Mouse (Mus musculus): ENCODE results near the gene Zbtb8b.
"Not testable (repeated sequence)": the region's sequence is repeated elsewhere in the genome, so short reads cannot be mapped to it uniquely, and the experiment has no call there.

Gene Zbtb8b

DNA sequence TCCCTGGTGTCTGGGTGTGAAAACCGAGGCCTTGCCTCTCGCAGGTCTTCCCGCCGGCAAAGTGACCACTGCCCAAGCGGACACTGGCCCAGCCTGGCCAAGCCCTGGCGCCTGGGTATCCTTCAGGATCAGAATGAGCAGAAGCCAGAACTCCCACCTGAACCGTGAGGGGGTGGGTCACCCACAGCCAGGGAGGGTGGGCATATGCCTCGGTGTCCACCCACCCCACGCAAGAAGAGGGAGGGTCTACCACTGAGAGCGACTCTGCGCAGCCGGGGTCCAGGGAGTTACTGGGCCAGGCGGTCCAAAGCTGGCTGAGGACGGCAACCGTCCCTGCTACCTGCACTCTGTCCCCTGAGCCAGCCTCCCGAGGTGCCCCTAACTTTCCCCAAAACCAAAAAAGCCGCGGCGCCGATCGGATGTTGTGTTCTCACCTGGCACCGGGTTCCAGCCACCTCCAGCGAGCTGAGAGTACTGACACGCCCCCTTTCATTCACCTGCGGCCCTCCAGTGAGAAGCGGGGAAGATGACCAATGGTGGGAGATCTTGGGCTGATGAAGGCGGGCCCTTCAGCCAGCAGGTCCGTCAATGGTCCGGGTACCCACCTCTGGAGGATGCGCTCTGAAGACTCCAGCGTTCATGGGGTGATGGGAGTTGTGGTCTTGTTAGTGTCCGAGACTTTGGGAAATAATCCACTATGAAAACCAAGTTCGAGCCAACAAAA lies at the start of gene Zbtb8b:
TSS of gene Zbtb8b (minus strand) at position 514 of the 724 bp plus-strand sequence.
- peak; percentile 59 to 67 for DNase-seq (ENCODE audit: low spot score in 2 of 2)

DNA sequence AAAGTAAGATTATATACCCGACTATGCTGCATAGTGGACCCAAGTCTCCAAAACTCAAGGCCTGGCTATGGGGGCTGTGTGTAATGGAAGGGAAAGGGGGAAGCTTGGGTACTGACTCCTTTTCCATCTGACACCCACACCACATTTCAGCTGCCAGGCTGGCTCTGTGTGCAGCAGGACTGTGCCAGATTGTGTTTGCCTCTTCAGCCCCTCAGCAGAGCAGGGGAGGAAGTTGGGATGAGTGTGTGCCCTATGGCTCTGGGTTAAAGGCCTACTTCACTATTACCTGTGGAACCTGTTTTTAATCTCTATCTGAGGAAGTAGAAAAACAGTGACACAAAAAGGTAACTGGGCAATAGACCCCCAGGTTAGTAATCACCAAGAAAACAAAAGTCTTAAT lies 40.4 kb upstream of the Zbtb8b start:
- peak; percentile 34 to 39 for DNase-seq (ENCODE audit: low spot score in 2 of 2)

DNA sequence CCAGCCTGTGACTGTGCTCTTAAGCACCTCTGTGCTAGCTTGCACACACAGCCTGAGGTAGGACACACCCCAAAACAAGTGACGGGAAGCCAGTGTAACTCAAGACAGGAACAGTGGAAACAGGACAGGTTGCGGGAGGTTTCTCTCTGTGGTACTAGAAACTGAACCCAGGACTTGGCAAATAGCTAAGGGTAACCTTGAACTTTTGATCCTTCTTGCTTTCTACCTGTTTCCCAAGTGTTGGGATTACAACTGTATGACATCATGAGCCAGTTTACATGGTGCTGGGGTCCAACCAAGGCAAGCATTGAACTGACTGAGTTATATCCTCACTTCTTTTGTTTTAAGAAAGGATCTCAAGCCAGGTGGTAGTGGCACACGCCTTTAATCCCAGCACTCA lies 39.2 kb upstream of the Zbtb8b start:
- no peak for DNase-seq (ENCODE audit: low spot score in 2 of 2)

DNA sequence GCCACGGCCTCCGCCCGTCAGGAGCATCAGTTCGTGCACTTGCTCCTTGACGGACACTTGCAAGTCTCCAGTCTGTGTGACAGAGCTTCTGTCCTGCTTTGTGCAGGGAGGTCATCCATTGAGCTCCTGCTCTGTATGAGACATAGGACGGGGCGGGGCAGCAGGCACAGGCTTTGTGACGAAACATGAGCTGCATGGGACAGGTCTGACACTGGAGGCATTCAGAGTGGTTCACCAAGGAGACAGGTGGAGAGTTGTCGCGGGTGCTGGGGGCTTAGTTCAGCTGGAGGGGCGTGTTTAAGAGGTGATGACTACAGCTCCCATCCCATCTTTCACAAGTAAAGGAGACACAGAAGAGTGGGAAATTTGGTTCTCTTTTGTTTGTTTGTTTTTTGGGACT lies 35.4 kb upstream of the Zbtb8b start:
- no peak for DNase-seq (ENCODE audit: low spot score in 2 of 2)

DNA sequence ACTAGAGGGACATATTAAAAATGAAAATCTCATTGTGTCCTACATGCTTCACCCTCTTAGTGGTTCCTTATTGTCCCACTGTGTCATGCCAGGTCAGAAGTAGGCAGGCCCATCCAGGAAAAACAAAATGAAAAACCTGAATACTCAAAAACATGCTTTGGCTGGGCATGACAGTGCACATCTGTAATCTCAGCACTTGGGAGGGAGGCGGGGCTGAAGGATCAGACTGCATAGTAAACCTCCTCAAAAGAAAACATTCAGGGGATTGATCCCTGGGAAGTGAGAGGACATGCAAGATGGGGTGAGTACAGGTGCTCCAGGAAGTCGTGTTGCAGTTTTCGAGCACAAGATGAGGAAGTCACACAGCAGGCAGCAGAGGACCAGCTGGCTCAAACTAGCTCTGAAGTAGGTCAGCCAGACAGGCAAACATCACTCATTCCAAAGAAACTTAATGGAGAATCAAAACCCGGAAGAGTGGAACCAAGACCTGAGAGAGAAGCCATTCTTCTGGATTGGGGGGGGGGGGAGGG lies 23.7 kb upstream of the Zbtb8b start:
- no peak for DNase-seq (ENCODE audit: low spot score in 2 of 2)

DNA sequence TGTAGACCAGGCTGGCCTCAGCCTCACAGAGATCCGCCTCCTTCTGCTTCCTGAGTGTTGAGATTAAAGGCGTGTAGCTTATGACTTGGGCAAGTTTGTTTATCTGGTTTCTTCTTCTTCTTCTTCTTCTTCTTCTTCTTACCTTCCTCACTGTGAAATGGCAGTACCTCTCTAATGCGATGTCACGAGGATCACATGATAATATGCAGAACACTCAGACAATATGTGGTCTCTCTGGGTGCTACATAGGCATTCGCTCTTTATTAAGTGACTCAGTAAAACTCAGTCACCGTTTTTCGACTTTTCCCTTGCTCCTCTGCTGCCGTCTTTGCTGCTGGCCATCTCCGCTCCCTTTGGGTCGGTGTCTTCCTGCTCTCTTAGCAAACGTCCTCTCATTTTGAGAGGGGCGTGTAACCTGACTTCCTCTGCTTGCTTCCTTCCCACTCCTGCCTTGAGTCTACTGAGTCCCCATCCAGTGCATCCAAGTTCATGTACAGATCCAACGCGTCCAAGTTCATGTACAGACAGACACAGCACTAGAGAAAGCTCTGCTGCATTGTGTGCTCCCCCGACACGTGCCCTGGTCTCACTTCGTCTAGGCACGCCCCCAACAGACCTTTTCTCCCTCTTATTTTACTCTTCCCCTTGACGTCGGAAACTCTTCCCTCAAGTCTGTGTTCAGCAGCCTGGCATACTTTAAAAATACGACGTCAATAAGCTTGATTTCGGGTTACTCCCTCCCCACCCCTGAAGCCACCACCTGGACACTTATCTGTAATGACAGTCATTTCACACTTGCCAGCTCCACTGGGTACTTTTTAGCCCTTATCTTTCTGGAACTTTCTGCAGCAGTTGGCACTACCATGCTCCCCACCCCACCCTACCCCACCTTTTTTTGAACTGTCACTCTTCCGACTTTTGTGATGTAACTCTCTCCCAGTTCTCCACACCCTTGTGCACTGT lies 22.7 kb upstream of the Zbtb8b start:
- DNase-seq (ENCODE audit: low spot score in 2 of 2) = no peak

DNA sequence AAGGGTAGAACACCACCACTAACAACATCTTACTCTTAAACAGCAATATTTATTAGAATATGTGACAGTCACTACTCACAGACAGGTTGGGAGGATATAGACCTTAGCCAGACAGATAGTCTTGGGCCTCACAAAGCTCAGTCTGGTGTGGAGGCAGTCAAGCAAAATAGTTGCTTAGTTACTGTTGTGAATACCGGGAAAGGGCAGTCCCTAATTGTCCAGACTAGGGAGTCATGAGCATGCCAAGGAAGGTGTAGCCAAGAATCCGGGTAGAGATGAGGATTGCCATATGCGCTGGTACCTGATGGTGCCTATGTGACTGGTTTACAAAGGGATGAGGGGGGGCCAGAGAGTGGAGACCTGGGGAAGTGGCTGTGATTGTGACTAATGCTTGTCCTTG lies 21.5 kb upstream of the Zbtb8b start:
- DNase-seq (ENCODE audit: low spot score in 2 of 2) = no peak

DNA sequence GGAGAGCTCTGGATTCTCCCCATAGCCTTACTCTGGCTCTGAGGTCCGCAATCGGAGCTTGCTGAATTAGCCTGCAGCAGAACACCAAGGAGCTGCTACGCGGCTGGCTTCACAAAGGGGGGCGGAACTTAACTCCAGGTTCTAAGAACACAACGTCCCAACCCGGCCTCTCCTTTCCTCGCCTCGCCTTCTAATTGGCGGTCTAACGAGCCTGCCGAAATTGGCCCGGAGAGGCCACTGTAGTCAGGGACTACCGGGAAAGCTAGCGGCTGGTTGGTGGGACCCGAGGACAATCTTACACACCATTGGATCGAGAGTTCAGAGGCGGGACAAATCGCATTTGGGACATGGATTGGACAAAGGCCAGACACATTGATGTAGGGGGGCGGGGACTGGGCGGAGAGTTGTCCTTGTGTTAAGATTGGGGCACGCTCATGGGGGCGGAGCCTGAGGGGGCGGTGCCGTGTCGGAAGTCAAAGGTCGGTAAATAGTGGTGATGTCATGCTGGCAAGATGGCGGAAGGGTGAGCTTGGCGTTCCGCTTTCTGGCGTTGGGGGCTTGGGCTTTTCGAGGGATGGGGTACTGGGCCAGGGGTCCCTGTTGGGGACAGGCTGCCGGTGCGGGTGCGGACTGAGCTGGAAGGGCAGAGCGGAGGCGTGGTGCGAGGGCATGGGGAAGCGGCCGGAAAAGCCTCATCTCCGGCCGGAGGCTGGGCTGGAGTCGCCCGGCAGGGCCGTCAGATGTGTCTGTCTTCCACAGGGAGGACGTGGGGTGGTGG lies 20.7 kb upstream of the Zbtb8b start, which contains the start of gene Bsdc1:
TSS of gene Bsdc1 (plus strand) at position 399 of the 778 bp plus-strand sequence.
- peak; percentile 99 to 100 for DNase-seq (ENCODE audit: low spot score in 2 of 2)

DNA sequence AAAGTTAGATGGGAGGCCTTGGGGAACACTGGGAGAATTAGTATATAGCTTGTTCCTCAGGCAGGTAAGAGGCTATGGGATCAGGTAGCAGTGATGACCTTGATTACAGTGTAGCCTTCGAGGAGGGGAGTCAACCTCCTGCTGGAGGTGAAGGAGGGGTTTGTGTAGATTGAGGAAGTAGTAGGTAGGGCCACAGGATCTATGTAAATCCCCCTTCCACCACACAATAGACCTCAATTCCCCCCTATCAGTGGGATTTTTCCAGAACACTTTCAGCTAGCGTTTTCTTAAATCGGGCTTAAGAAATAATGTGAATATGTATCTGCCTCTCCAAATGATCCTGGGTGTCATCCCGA lies 20.2 kb upstream of the Zbtb8b start:
- no peak for DNase-seq (ENCODE audit: low spot score in 2 of 2)

DNA sequence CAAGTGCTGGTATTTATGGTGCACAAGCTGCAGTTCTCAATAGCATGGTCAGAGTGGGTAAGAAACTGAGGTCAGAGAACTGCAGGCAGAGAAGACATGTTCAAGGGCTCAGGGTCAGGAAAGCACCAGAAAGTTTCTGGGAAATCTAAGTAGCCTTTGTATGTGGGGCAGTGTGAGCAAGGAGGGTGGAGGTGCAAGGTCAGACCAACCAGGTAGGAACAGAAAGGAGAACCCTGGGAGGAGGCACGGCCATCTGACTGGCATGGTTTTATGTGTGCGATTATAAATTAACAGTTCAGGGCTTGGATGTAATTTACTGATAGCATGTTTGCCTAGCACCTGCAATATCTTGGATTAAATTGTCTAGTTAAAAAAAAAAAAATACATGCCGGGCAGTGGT lies 19.1 kb upstream of the Zbtb8b start:
- no peak for DNase-seq (ENCODE audit: low spot score in 2 of 2)

DNA sequence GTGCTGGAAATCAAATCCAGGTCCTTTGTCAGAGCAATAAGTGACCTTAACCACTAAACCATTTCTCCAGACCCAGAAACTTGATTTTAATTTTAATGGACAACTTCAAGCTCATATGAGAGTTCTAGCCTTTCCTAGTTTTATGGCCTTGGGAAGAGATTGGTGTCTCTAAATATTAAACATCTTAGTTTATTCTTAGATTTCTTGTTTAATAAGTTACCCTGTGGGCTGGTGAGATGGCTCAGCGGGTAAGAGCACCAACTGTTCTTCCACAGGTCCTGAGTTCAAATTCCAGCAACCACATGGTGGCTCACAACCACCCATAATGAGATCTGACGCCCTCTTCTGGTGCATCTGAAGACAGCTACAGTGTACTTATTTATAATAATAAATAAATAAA lies 16.7 kb upstream of the Zbtb8b start:
- DNase-seq (ENCODE audit: low spot score in 2 of 2) = not testable (repeated sequence)

DNA sequence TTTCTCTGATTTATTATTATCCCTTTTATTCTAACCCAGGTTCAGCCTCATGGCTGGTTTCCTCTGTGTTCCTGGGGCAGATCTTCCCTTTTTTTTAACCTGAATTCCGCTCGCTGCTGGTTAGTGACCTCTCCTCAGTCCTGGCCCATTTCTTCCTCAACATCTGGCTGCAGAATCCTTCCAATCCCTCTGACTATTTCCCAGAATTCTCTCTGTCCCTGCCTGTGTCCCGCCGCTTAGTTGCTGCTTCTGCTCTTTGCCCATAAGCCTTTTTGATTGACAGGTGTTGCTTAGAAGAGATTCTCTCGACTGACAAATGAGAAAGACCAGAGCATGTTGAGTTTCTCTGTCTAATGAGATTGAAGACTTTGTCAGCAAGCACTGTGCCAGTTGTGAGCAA lies 15.5 kb upstream of the Zbtb8b start:
- no peak for DNase-seq (ENCODE audit: low spot score in 2 of 2)

DNA sequence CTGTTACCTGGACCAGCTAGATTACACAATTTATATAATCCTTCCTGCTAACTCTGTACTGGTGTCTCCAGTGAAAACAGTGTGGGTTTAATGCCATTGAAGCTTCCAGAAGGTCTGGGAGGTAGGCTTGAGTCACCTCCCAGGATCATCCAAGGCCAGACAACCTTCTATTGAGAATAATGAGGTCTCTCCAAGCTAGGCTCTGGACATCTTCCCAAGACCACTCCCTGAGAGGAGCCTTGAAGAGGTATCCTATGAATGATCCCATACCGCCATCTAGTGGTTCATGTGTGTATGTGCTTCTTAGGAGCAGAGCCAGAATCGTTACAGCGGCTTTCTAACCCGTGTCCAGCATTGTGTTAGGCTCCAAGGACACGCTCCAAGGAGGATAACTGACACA lies 14.6 kb upstream of the Zbtb8b start:
- DNase-seq (ENCODE audit: low spot score in 2 of 2) = peak; percentile 30 to 50

DNA sequence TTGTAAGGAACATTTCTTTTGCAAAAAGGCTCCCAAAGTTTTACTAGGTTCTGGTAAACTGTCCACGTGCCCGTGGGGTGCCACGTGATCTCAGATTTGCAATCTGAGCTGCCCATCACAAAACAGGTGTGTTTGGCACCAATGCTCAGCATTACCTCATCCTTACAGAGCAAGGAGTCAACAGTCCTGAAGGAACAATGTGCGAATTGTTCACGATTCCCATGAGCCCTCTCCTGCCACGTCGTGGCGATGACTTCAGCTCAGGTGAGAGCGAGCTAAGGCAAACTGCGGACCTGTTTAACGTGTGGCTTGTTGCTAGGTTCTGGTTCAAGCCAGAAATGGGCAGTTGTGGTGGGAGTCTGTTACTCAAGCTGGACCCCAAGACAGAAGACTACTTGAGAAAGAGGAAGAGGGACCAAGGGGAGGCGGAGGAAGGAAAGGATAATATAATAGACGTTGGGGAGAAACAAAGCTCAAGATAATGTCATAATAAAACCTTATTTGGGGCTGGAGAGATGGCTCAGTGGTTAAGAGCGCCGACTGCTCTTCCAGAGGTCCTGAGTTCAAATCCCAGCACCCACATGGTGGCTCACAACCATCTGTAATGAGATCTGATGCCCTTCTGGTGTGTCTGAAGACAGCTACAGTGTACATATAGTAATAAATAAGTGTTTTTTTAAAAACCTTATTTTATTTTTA lies 11.0 kb upstream of the Zbtb8b start:
- no peak for DNase-seq (ENCODE audit: low spot score in 2 of 2)

DNA sequence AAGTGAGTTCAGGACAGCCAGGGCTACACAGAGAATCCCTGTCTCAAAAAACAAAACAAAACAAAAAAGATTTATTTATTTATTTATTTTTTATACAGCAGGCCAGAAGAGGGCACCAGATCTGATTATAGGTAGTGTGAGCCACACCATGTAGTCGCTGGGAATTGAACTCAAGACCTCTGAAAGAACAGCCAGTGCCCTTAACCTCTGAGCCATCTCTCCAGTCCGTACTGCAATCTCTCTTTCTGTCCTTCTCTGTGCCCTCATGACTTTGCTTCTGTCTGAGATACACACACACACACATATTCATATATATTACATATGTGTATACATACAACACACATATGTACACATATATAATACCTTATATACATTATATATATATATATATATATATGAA lies 10.2 kb upstream of the Zbtb8b start:
- DNase-seq (ENCODE audit: low spot score in 2 of 2) = no peak

DNA sequence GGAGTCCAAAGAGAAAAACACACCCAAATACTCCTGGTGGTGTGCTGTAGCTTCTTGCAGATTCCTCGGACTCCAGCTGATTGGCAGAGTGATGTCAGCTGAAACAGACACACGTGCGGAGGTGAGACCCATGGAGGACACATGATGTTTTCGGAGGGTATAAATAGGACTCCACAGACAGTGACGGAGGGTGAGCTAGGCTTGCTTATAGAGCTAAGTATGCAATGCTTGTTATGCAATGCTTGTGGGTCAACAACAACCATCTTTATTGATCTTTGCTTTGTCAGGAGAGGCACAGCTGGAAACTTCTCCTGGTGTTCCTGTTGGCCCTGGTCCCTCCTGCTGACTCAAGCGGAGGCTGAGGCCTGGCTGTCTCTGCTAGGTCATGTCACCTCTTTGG lies 8.1 kb upstream of the Zbtb8b start:
- DNase-seq (ENCODE audit: low spot score in 2 of 2) = no peak

DNA sequence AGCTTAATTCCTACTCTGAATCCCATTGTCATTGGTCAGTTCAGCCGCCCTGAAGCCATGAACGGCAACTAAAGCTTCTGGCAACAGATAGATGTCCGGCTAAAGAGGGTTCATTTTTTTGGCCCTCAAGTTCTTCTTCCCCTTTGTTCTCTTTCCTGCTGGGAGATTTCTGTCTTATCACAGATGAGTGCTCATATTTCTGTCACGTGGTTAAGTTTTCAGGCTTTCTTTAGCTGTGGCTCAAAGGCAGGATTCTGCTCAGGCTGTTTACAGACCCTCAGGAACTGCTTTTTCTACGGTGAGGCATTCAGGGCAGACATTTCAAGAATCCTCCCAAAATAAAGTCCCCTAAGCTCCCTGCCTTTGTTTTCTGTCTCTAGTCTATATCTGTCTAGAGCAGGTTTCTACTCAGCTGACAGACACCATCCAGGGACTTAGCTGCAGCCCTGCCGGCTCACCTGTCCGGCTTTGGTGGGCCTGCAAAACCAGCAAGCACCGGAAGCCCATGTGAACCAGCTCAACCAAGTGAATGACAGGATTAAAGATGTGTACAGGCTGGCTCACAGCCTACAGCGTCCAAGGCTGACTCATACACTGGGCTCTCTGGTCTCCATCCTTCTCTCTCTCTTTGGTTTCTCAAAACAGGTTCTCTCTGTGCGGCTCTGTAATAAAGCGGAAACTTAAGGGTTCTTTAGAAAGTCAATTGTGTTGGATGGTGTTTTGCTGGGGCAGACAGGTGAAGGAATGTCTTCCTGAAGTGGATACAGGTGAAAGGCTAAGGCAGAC lies 7.3 kb upstream of the Zbtb8b start:
- DNase-seq (ENCODE audit: low spot score in 2 of 2) = no peak

DNA sequence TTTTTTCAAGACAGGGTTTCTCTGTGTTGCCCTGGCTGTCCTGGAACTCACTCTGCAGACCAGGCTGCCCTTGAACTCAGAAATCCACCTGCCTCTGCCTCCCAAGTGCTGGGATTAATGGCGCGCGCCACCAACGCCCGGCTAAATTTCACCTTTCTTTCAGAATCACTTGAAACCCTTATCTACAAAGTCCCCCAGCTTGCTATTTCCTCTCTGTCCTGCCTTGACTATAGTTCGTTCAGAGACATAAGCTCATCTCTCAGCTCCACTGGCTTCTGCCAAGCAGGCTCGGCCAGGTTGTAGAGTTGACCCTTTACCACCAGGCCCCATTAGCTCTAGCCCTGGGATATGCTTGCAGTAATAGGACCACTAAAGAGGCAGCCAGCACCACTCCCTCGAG lies 6.7 kb upstream of the Zbtb8b start:
- no peak for DNase-seq (ENCODE audit: low spot score in 2 of 2)

DNA sequence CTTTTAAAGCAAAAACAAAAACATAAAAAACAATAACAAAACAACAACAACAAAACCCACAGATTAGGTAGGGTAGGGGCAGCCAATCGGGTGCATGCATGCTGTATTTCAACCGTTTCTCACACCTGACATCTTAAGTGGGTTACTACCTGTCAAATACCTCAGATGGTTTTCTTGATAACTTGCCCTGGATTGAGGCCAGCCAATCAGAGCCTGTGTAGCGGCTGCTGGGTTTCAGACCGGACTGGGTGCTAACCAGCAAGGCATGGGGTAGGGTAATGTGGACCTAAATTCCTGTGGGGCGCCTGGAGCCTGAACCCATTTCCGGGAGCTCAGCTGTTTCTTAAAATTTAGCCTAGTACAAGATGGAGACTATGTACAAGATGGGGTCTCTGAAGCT lies 492 bp upstream of the Zbtb8b start:
- DNase-seq (ENCODE audit: low spot score in 2 of 2) = no peak

DNA sequence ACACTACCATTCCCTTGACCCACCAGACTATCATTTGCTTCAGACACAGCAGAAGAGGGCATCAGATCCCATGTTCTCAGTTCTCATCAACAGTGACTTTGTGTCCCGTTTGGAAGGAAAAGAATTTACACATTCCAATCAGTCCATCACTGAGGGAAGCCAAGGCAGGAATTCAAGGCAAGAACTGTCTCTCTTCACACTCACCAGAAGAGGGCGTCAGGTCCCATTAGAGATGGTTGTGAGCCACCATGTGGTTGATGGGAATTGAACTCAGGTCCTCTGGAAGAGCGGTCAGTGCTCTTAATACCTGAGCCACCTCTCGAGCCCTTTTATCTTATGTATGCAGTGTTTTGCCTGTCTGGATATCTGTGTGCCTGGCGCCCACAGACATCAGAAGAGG lies 22.3 kb downstream of the Zbtb8b start:
- DNase-seq (ENCODE audit: low spot score in 2 of 2) = no peak

All from urinary bladder, postnatal 36 days (tissue).